Mouse (Mus musculus): ENCODE measurements around the gene Ptpn5.

Ptpn5 gene

DNA sequence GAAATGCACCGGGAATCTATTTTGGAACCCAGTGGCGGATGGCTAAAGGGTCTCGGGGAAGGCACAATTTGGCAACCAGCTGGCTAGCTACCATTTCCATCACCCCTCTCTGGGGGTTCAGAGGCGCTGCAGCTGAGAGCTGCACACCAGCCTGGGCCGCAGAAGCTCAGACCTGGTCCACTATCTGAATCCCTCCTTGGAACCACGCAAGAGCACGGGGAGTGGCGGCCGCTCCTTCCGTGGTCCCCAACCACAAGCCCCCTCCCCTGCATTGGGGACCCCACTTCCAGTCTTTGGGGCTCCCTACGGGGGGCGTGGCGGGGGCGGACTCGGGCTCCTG, 1.7 kb downstream of the Ptpn5 start:
- H3K27me3 ChIP-seq (ENCODE audit: insufficient read depth, low read length) = peaks cover 78% of the 10 kb centered on the region
- H3K9me3 ChIP-seq (ENCODE audit: low read length) = 0 out of 2 replicates have a peak, but pooled peaks cover 3% of the 10 kb centered on the region
- H3K36me3 ChIP-seq (ENCODE audit: insufficient read depth, low read length) = no peaks in the 10 kb centered on the region
- no peak for TF ChIP-seq POU5F1 (IDR thresholded peaks at IDR 0.05; ENCODE audit: borderline replicate concordance, low read length)
- TF ChIP-seq CTCF (conservative IDR thresholded peaks at IDR 0.05; ENCODE audit: low read length) = no peak
- no peak for TF ChIP-seq NANOG (IDR thresholded peaks at IDR 0.05; ENCODE audit: borderline replicate concordance, low read length)
- peaks cover 26% of the 10 kb centered on the region for H3K4me1 ChIP-seq (replicated peaks; ENCODE audit: low read depth, low read length)
- peak overlapping the region; percentile 90 for H3K4me3 ChIP-seq (replicated peaks; ENCODE audit: low read length)

DNA sequence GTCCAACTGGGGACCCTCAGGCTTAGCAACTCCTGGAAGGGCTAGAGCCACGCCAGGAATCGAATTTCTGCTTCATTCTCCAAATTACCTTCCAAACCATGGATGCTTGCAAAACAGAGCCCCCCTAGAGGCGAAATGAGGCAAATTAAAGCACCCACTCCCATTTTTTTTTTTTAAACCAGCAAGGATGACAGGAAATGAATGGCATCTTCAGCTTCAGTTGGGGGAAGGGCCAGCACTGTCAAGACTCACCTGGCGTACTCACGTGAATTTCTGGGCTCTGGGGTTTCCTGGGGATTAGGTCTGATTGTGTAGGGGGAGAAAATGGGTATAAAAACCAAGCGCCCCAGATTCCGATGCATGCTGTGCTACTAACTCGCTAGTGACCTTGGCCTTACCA, 2.2 kb downstream of the Ptpn5 start:
- H3K27me3 ChIP-seq (ENCODE audit: insufficient read depth, low read length) = peaks cover 76% of the 10 kb centered on the region
- TF ChIP-seq CTCF (conservative IDR thresholded peaks at IDR 0.05; ENCODE audit: low read length) = peak; percentile 17; the same call in 1 of the 2 replicates
- TF ChIP-seq POU5F1 (IDR thresholded peaks at IDR 0.05; ENCODE audit: borderline replicate concordance, low read length) = no peak
- H3K4me1 ChIP-seq (replicated peaks; ENCODE audit: low read depth, low read length) = peaks cover 26% of the 10 kb centered on the region

DNA sequence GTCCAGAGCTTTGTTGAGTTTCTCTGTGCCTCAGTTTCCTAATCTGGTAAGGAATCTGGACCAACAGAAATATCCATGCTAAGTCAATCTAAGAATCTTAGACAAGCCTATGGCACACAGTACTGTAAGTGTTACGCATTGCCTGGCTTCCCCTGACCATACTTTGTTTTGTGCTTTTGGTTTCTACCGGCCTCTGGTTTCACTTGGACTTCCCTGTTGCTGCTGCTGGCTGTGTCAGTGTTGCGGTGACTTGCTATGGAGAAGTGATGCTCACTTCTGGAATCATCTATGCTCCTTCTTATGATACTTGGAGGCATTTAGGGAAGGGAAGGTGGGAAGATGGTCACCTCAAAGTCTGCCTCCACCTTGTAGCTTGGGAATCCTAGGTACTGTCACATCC, 11.5 kb downstream of the Ptpn5 start:
- Histone ChIP-seq H3K27me3 (ENCODE audit: insufficient read depth, low read length) (peaks cover 4% of the 10 kb centered on the region), H3K4me1 (replicated peaks; ENCODE audit: low read depth, low read length) (no peaks in the 10 kb centered on the region), H3K9me3 (ENCODE audit: low read length) (0 out of 2 replicates have a peak, but pooled peaks cover 2% of the 10 kb centered on the region), H3K4me3 (replicated peaks; ENCODE audit: low read length) (no peak overlapping the region), H3K36me3 (ENCODE audit: insufficient read depth, low read length) (no peaks in the 10 kb centered on the region)
- TF ChIP-seq CTCF (conservative IDR thresholded peaks at IDR 0.05; ENCODE audit: low read length) (no peak), NANOG (IDR thresholded peaks at IDR 0.05; ENCODE audit: borderline replicate concordance, low read length) (no peak), POU5F1 (IDR thresholded peaks at IDR 0.05; ENCODE audit: borderline replicate concordance, low read length) (no peak)

More for the DNA sequence above, 2.2 kb downstream of the Ptpn5 start:
- no peak overlapping the region for H3K4me3 ChIP-seq (replicated peaks; ENCODE audit: low read length)
- 0 out of 2 replicates have a peak, but pooled peaks cover 3% of the 10 kb centered on the region for H3K9me3 ChIP-seq (ENCODE audit: low read length)
- no peaks in the 10 kb centered on the region for H3K36me3 ChIP-seq (ENCODE audit: insufficient read depth, low read length)

- 0 out of 2 replicates have a peak, but pooled peaks cover 2% of the 10 kb centered on the region for H3K9me3 ChIP-seq (ENCODE audit: low read length)
- no peak for TF ChIP-seq CTCF (conservative IDR thresholded peaks at IDR 0.05; ENCODE audit: low read length)
- 0 out of 2 replicates have a peak, but pooled peaks cover 7% of the 10 kb centered on the region for H3K27me3 ChIP-seq (ENCODE audit: insufficient read depth, low read length)
- no peaks in the 10 kb centered on the region for H3K36me3 ChIP-seq (ENCODE audit: insufficient read depth, low read length)
- H3K4me1 ChIP-seq (replicated peaks; ENCODE audit: low read depth, low read length) = no peaks in the 10 kb centered on the region
- H3K4me3 ChIP-seq (replicated peaks; ENCODE audit: low read length) = no peak overlapping the region
Observed at GRCm38 (mm10) chr7:47116666-47117065, 16.8 kb downstream of the Ptpn5 start.

GRCm38 (mm10) chr7:47115491-47115890, 18.0 kb downstream of the Ptpn5 start:
- peaks cover 7% of the 10 kb centered on the region; the same call in 1 of the 2 replicates for H3K27me3 ChIP-seq (ENCODE audit: insufficient read depth, low read length)
- no peaks in the 10 kb centered on the region for H3K4me1 ChIP-seq (replicated peaks; ENCODE audit: low read depth, low read length)
- no peak overlapping the region for H3K4me3 ChIP-seq (replicated peaks; ENCODE audit: low read length)
- no peaks in the 10 kb centered on the region for H3K36me3 ChIP-seq (ENCODE audit: insufficient read depth, low read length)
- TF ChIP-seq POU5F1 (IDR thresholded peaks at IDR 0.05; ENCODE audit: borderline replicate concordance, low read length) (no peak), NANOG (IDR thresholded peaks at IDR 0.05; ENCODE audit: borderline replicate concordance, low read length) (no peak), CTCF (conservative IDR thresholded peaks at IDR 0.05; ENCODE audit: low read length) (no peak)
- 0 out of 2 replicates have a peak, but pooled peaks cover 2% of the 10 kb centered on the region for H3K9me3 ChIP-seq (ENCODE audit: low read length)

DNA sequence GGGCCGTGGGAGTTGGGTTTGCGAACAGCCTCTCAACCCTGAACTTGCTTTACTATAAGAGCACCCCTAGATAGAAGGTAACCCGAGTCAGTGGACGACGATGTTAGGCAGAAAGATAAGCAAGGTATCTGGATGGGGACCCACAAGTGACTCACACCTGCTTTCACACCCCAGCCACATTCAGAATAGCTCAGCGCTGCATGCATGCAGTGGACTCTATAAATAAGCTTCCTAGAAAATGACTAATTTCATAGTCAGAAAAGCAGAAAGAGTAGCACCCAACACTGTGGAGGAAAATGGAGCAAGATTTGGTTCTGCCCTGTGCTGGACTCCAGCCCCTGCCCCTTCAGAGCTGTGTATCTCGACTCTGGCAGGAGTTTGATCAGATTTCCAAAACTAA, 20.1 kb downstream of the Ptpn5 start:
- Histone ChIP-seq H3K36me3 (ENCODE audit: insufficient read depth, low read length) (no peaks in the 10 kb centered on the region), H3K4me1 (replicated peaks; ENCODE audit: low read depth, low read length) (no peaks in the 10 kb centered on the region), H3K27me3 (ENCODE audit: insufficient read depth, low read length) (peaks cover 7% of the 10 kb centered on the region; the same call in 1 of the 2 replicates), H3K9me3 (ENCODE audit: low read length) (no peaks in the 10 kb centered on the region), H3K4me3 (replicated peaks; ENCODE audit: low read length) (no peak overlapping the region)
- TF ChIP-seq CTCF (conservative IDR thresholded peaks at IDR 0.05; ENCODE audit: low read length) = no peak
- no peak for TF ChIP-seq NANOG (IDR thresholded peaks at IDR 0.05; ENCODE audit: borderline replicate concordance, low read length)
- no peak for TF ChIP-seq POU5F1 (IDR thresholded peaks at IDR 0.05; ENCODE audit: borderline replicate concordance, low read length)

DNA sequence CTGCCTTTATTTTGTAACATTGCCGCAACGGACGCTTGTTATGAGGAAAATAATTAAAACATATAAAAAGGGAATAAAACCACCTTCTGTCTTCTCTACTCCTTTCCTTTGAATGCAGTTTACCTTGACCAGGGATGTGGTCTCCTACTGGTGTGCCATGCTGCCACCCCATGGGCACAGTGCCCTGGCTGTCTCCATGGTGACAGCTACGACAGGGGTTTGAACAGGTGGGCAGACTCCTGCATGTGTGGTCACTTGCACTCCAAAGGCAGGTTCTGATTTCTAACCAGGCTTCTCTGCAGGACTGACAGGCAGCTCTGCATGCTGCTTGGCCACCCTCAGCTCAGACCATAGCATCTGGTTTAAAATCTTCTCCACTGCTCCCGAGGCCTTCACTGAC, 21.4 kb downstream of the Ptpn5 start:
- Histone ChIP-seq H3K27me3 (ENCODE audit: insufficient read depth, low read length) (peaks cover 9% of the 10 kb centered on the region; the same call in 1 of the 2 replicates), H3K36me3 (ENCODE audit: insufficient read depth, low read length) (no peaks in the 10 kb centered on the region), H3K4me1 (replicated peaks; ENCODE audit: low read depth, low read length) (no peaks in the 10 kb centered on the region), H3K4me3 (replicated peaks; ENCODE audit: low read length) (no peak overlapping the region), H3K9me3 (ENCODE audit: low read length) (no peaks in the 10 kb centered on the region)
- TF ChIP-seq NANOG (IDR thresholded peaks at IDR 0.05; ENCODE audit: borderline replicate concordance, low read length) = no peak
- no peak for TF ChIP-seq POU5F1 (IDR thresholded peaks at IDR 0.05; ENCODE audit: borderline replicate concordance, low read length)
- no peak for TF ChIP-seq CTCF (conservative IDR thresholded peaks at IDR 0.05; ENCODE audit: low read length)

- H3K9me3 ChIP-seq (ENCODE audit: low read length) = no peaks in the 10 kb centered on the region
- H3K4me1 ChIP-seq (replicated peaks; ENCODE audit: low read depth, low read length) = no peaks in the 10 kb centered on the region
- H3K27me3 ChIP-seq (ENCODE audit: insufficient read depth, low read length) = peaks cover 9% of the 10 kb centered on the region; the same call in 1 of the 2 replicates
- no peak overlapping the region for H3K4me3 ChIP-seq (replicated peaks; ENCODE audit: low read length)
- TF ChIP-seq CTCF (conservative IDR thresholded peaks at IDR 0.05; ENCODE audit: low read length) (no peak), NANOG (IDR thresholded peaks at IDR 0.05; ENCODE audit: borderline replicate concordance, low read length) (no peak), POU5F1 (IDR thresholded peaks at IDR 0.05; ENCODE audit: borderline replicate concordance, low read length) (no peak)
- H3K36me3 ChIP-seq (ENCODE audit: insufficient read depth, low read length) = no peaks in the 10 kb centered on the region
Observed at GRCm38 (mm10) chr7:47111121-47111520, 22.4 kb downstream of the Ptpn5 start.

GRCm38 (mm10) chr7:47110511-47110910, 23.0 kb downstream of the Ptpn5 start:
- Histone ChIP-seq H3K4me1 (replicated peaks; ENCODE audit: low read depth, low read length) (no peaks in the 10 kb centered on the region), H3K9me3 (ENCODE audit: low read length) (no peaks in the 10 kb centered on the region), H3K4me3 (replicated peaks; ENCODE audit: low read length) (no peak overlapping the region), H3K36me3 (ENCODE audit: insufficient read depth, low read length) (no peaks in the 10 kb centered on the region), H3K27me3 (ENCODE audit: insufficient read depth, low read length) (peaks cover 9% of the 10 kb centered on the region; the same call in 1 of the 2 replicates)
- TF ChIP-seq NANOG (IDR thresholded peaks at IDR 0.05; ENCODE audit: borderline replicate concordance, low read length) (no peak), CTCF (conservative IDR thresholded peaks at IDR 0.05; ENCODE audit: low read length) (no peak), POU5F1 (IDR thresholded peaks at IDR 0.05; ENCODE audit: borderline replicate concordance, low read length) (no peak)

All from E14TG2a.4 (cell line).